Mouse (Mus musculus) megakaryocyte progenitor cell, adult 5-6 weeks (primary cell): ENCODE results near the gene Nbr1. TPM values are rescaled to one million over a fixed set of nuclear protein-coding genes. Genes with fewer than 3 reads are reported as not detected.
"Not testable (repeated sequence)": the region's sequence is repeated elsewhere in the genome, so short reads cannot be mapped to it uniquely, and the experiment has no call there.

Source experiments
- ATAC-seq: replicated peaks from 2 replicates; pipeline ENCODE4 v1.8.0; 2016; ENCODE audit warnings: mild to moderate bottlenecking, moderate TSS enrichment, inconsistent platforms; ENCODE audit not compliant: poor library complexity
- total RNA-seq, 2 experiments: library from RNA; stranded (forward) in 1 of 2; stranded (reverse) in 1 of 2; fragments of 157-497, 149-512 nt in 1 of 2; fragments of 200-1000 nt in 1 of 2; gene quantifications; 2 replicates each; pipeline versions ENCODE4 v1.2.3 to v1.2.4; 2015 to 2017

Gene Nbr1
- total RNA-seq, 2 experiments from 2014 or later, result 33.7 to 40.9 TPM

DNA sequence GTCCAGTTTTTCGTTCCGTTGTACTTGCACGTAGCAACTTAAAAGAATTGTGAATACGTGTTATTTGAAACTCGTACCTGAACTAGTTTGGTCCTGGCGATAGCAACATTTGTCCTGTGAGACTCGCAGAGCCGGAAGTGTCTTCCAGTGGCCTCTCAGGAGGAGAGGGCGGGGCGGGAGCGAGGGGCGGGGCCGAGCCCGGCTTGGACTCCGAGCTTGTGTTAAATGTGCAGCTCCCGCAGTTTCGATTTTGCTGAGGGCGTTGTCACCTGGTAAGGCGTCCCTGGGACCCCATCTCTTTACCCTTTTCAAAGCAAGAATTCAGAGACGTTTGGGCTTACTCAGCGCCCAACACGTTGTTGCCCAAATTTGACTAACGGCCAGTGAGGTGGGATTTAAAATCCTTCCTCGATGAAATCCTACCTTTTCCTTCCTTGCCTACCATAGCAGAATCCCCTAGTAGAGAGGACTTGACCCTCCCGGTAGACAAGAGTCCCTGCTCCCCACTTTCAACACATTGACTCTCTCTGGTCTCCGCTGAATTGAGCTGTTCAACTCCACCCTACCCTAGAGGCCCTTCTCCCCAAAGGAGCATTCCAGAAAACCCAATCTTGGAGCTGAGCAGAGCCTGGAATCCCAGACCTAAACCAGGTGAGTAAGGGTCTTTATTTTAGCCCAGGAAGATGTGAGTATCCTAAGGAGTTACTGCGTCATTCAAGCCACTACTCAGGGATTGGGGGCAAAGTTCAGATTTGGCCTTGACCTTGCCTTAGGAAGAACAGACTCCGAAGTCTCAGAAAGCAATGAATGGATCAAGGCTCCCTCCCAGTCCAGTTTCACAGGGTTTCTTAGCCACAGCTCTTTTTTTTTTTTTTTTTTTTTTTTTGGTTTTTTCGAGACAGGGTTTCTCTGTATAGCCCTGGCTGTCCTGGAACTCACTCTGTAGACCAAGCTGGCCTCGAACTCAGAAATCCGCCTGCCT lies 30.4 kb downstream of the Nbr1 start, which contains the start of gene Tmem106a:
Tmem106a (plus strand) TSS at position 189 of the 982 bp plus-strand sequence.
- ATAC-seq, result peak; percentile 92

DNA sequence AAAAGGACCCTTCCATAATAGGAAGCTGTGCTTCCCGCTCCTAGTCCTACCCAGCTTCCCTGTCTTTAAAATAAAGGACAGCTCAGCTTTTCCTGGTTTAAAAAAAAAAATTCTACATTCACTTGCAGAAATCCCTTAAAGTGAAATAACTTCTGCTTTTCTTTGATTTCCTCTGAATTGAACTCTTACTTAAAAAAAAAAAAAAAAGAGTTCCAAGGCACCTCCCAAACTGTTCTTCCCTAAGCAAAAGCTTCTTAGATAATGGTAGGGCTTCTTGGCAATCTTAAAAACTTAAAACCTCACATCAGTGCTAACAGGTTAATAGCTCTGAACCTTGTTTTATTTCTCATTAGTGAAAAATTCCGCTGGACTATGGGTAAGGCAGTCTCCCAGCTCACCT lies 31.3 kb downstream of the Nbr1 start:
- no peak for ATAC-seq

DNA sequence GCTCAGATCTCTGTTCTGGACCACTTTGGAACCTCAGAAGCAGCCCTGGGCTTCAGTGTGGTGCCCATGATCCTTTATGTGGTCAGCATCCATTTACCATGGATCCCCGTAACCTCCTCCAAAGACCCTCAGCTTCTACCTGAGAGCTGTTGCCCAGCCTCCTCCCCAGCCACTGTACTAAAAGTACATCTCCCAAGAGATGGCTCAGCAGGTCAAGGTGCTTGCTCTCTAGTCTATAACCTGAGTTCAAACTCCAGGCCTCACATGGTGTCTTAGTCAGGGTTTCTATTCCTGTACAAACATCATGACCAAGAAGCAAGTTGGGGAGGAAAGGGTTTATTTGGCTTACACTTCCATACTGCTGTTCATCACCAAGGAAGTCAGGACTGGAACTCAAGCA lies 33.1 kb downstream of the Nbr1 start:
- not testable (repeated sequence) for ATAC-seq

DNA sequence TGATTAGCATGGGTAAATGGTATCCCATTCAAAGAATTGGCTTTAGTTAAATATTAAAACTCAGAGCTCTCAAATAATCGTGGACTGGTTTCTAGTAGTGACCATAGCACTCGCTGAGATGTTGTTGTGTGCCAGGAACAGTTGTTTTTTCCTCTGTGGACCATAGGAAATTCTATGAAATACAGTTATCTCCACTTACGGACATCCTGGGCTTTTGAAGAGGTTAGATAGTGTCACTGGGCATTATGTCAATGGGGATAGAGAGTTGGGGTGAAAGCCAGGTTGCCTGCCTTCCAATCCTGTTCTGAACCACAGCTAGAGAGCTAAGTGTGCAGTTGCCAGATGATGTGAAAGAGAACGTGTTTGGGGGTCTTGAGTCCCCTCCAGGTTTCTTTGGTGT lies 33.9 kb downstream of the Nbr1 start:
- ATAC-seq, result no peak

DNA sequence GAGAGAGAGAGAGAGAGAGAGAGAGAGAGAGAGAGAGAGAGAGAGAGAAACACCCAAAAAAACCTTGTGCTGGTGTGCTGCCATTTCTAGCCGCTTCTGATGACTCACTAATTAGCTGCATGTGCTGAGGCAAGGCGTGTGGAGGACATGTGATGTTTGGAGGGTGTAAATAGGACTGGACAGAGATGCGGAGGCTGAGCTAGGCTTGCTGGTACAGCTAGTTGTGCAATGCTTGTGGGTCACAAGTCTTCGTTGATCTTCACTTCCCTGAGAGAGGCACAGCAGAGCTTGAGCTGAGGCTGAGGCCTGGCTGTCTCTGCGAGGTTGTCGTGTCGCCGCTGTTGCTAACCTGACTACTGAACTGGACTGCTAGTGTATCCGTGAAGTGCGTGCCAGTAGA lies 35.7 kb downstream of the Nbr1 start:
- peak; percentile 54 for ATAC-seq

DNA sequence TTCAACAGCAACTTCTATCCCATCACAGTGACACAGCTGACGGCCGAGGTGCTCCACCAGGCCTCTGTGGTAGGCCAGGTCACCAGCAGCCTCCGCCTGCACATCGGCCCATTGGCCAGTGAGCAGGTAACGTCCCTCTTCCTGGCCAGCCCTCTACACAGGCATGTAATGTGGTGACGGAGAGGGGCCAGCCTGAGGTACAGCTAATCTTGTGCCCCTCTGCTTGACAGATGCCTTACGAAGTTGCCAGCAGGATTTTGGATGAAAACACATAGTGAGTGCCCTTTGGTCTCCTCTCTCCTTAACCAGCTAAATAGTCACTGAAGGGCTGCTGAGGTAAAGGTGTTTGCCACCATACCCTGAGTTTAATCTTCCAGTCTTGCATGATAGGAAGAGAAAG lies 36.9 kb downstream of the Nbr1 start:
- ATAC-seq, result no peak

DNA sequence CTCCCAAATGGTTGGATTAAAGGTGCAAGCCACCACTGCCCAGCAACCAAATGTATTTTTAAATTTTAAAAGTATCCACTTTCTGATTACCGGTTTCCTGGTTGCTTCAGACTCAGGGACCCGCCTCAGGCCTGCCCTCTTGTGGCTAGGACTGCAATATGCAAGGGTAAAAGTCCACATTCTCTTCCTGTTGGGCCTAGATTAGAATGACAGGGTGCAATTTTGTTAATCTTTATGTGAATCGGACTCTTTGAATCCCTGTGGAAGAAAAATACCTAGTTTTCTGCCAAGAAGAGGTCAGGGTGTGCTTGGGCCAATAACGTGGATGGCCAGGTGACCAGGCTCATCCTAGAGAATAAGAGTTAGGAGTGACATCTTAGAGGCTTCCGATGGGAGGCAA lies 37.5 kb downstream of the Nbr1 start:
- ATAC-seq, result peak; percentile 96

DNA sequence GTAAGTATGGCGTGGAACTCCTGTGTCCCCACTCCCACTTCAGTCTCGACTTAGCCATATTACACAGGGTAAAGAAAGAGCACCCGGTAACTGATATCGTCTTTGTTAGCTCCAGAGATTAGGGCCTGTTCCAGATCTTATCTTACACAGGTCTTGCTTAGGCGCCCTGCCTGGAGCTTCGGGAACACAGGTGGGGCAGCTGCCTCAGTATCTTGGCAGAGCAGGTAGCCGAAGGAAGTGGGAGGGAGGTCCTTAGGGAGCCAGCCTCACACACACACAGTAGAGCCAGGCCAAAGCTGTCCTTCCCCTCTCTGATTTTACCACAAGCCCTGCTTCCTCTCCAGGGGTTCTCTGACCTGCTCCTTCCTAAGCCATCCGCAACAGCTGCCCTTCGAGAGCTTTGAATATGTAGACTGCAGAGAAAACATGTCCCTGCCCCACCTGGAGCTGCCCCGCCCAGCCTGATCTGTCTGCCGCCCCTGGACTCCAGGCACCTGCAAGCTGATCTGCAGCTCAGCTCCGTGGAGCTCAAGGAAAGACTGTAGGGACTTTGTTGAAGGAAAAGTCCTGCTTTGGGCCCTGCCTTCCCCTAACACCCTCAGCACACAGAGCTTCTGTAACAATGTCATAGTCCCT lies 38.2 kb downstream of the Nbr1 start:
- ATAC-seq, result no peak

DNA sequence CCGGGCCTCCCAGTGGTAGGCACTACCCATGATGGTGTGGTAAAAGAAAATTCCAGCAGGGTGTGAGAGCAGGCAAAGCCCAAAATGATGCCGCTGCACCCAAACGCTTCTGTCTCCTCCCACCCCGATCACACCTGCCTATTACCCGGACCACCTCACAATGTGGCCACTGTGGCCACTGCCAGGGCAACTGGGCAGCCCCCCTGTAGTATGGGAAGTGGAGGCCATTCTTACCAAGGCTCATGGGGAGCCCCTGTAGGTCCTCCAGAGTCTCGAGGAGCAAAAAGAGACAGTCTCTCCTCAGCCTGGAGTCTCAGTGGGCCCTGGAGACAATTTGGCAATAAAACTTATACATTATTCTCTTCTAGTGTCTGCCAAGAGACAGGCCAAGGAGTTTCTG lies 47.2 kb downstream of the Nbr1 start, which contains the start of gene Gm11634:
Gm11634 (minus strand) TSS at position 101 of the 400 bp plus-strand sequence.
- no peak for ATAC-seq

DNA sequence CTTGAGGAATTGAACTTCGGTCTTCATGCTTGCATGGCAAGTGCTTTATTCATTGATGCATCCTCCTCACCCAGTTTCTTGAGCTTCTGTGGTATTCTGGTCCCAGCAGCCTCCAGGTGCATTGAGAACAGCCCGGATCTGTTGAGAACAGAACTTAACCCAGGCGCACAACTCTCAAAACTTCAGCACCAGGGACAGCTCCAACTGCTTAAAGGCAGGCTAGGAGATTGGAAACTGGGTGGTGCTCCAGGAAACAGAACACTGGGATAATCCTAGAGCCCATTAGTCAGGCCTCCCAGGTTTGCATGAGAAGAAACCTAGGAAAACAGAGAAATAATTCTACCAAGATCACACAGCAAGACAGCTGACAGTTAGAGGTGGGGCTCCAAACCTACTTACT lies 50.5 kb downstream of the Nbr1 start:
- 0 out of 2 replicates have a peak, but pooled peaks have one; percentile 31 for ATAC-seq

DNA sequence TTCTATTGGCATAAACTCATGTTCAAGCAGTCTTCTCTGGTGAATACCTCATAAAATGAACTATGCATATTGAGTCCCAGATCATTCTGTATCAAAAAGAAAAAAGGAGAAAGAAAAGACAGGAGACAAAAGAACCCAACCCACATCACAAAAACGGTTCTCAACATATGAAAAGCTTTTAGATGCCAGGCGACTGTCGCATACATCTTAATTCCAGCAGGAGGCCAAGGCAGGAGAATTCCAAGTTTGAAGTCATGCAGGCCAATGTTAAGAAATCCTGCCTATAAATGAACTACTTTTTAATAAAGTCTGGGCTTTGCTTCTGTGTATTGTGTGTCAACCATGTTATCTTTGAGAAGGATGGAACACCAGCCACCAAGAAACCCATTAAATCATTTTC lies 52.2 kb downstream of the Nbr1 start:
- no peak for ATAC-seq

DNA sequence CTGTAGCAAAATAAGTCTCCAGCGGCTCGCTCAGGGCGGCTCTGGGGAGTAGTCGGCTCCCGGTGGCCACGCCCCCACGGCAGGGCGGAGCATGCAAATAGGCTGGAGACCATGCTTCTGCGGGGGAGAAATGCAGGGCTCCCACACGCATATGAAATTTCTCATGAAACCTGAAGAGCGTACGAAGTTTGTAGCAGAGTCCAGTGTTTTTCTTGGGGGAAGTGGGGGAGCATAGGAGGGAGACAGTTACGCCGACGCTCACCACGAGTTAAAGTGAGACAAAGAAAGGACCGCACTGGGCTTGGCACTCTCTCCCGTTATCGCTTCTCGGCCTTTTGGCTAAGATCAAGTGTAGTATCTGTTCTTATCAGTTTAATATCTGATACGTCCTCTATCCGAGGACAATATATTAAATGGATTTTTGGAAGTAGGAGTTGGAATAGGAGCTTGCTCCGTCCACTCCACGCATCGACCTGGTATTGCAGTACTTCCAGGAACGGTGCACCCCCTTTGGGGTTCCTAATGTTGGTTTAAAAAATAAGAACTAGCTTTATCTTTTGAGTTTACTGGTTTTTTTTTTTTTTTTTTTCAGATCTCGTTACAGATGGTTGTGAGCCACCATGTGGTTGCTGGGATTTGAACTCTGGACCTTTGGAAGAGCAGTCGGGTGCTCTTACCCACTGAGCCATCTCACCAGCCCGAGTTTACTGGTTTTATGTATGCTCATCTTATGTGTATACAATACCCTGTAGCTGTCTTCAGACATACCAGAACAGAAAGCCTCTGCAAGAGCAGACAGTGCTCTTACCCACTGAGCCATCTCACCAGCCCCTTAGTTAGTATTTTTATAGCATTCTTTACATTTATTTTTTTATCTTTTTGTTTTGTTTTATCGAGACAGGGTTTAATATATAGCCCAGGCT lies 52.8 kb downstream of the Nbr1 start:
- peak; percentile 90 for ATAC-seq

DNA sequence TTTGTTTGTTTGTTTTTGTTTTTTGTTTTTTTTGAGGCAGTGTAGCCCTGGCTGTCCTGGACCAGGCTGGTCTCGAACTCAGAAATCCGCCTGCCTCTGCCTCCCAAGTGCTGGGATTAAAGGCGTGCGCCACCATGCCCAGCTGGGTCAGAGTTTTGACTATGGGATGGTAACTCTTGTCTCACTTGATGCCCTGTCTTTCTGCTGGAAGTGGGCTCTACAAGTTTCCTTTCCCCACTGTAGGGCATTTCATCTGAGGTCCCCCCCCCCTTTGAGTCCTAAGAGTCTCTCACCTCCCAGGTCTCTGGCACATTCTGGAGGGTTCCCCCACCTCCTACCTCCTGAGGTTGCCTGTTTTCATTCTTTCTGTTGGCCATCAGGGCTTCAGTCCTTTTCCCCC lies 55.2 kb downstream of the Nbr1 start:
- ATAC-seq, result not testable (repeated sequence)

DNA sequence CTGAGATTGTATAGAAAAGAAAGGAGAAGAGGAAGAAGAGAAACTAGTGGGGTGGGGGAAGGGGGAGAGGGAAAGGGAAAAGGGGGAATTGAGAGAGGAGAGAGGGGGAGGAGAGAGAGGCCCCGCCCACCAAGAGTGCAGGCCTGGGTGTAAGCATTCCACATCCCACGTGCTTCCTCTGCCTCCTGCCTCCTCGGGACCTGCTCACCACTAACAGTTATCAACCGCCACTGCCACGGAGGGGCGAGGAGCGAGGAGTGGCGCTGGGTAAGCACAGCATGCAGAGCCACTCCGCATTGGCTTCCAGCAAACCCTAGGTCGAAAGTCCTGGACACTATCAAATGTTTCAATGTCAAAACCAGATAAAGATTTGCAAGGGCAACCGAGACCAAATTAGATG lies 58.5 kb downstream of the Nbr1 start:
- peak; percentile 76 for ATAC-seq

DNA sequence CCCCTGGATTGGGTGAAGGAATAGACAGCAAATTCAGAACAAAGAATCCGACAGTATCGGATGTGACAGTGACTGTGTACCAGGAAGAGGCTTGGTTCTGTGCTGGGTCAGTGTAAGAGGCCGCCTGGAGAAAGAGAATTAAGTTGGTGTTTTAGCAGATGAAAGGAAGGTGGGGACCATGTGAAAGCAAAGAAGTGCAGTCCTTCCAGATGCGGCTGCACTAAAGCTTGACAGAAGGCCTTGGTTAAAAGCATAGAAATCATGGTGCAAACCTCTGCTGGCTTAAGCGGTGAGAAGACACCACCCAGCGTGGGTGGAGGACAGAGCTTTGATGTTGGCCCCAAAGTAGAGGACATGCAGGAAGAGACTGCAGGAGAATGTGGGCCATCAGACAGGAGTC lies 61.6 kb downstream of the Nbr1 start:
- ATAC-seq, result no peak

DNA sequence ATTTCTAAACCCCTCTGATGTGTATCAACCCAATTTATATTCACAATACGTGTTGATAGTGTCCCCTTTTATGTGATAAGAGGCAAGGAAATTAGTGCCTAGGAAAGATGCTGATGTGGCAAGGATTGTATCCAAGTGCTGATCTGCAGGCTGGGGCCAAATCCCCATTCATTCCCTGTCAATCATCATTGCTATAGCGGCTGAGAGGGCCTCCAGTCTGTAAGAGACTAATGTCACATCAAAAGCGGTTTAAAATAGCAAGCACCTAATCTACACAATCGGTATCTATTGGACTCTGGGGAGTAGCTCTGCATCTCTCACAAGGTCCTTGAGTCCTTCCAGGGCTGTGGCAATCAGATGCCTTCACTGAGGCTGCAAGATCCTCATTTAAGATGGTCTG lies 62.2 kb downstream of the Nbr1 start:
- no peak for ATAC-seq

DNA sequence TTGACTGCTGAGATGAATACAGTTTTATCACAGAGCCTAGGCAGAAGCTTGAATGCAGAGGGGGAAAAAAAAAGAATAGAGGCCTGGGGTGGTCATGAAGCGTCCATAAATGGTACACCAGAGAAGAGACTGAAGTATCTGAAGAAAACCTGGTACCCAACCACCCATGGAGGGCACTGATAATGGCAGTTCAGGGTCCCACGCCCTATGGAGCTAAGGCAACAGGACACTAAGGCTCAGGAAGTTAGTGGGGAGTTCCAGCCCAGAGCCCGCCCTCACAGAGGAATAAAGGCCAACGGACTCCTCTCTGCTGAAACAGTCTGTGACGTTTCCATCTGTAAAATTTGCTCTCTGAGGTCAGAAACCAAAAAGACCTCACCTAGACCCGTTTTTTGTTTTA lies 63.4 kb downstream of the Nbr1 start:
- ATAC-seq, result no peak

DNA sequence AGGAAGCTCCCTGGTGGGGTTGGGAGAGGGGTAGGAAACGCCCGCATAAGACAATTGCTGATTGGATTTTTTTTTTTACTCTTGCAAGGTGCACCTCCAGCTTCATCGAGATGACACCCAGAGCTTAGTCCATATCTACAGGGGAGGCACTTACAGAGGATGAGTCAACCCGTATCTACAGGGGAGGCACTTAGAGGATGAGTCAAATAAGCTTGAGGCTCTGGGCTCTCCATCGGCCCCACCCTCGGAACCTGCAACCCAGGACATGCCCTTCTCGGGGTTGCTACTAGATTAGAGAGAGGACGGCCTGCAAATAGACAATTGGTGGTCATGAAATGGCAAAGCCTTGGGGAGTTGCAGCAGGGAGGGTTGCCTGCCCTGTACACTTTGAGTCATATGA lies 64.2 kb downstream of the Nbr1 start:
- no peak for ATAC-seq

DNA sequence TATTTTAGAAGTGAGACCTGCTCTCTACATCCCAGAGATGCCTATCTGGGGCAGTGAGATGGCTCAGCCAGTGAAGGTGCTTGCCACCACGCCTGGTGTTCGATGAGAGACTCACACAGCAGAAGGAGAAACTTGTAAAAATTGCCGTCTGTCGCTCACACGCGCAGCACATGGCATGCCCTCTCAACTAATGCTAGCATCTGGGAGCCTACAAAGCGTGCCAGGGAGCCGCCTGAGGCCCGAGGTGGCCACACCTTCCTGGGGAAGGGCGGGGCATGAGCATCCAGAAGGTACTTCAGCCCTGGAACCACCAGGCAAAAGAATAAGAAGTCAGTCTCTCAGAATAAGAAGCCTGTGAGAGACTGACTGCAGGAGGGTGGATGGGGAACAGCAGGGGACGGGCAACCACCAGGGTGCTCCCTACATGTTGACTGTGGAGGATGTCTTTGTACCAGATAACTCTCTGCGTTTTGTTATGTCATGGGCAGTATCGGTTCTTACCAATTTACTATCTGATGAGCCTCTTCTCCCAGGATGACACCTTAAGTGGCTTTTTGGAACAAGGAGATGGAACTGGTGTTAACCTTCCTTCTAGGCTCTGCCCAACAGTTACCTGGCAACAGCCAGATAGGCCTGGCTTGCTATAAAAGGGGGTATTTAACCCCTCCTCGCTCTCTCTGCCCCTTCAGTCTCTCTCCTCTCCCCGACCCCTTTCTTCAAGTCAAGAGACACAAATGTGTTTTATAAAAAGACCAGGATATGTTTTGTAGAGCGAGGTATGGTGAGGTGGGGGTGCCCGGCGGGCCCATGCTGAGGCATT lies 65.2 kb downstream of the Nbr1 start:
- 0 out of 2 replicates have a peak, but pooled peaks have one; percentile 37 for ATAC-seq

DNA sequence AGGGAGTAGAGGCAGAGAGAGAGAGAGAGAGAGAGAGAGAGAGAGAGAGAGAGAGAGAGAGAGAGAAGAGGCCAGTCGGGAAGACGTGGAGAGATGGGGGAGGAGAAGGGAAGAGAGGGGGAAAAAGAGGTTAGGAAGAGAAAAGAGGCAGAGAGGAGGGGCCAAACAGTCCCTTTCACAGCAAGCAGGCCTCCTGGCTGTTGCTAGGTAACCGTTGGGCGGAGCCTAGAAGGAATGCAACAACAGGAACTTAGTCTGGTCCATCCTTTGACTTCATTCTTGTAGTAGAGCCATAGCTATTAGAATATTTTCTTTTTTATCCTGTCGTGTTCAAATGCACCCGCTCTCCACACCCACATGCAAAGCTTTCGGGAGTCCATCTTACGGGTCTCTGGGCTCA lies 65.9 kb downstream of the Nbr1 start:
- peak; percentile 37 for ATAC-seq
